Mouse (Mus musculus): Measurements from ENCODE around the gene Brf1. TPM values are rescaled to one million over a fixed set of nuclear protein-coding genes. Genes with fewer than 3 reads are reported as not detected.

Gene Brf1
- polyA plus RNA-seq, 1 experiment: 27.2 TPM

DNA sequence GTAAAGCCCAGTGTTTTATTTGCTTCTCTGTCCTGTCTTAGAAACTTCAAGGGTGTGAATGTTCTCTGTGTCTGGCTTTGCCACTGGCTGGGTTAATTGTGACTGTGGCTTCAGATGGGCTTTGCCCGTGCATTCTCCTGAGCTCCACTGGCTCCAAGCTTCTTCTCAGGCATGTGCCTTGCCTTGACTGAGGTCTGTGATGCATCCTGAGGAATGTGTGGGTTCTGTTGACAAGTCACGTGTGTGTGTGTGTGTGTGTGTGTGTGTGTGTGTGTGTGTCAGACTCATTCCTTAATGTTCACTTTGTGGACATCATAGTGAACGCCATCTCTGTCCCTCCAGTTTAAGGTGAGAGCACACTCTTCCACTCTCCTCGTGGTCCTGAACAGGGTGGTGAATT lies 18.3 kb upstream of the Brf1 start:
- peaks cover 64% of the 10 kb centered on the region for H3K79me3 ChIP-seq (ENCODE audit: low read depth)
- peaks cover 29% of the 10 kb centered on the region for H3K36me3 ChIP-seq (ENCODE audit: control insufficient read depth, insufficient read depth)
- peaks cover 82% of the 10 kb centered on the region for H3K79me2 ChIP-seq (ENCODE audit: control insufficient read depth, insufficient read depth)
- TF ChIP-seq MAX (IDR thresholded peaks at IDR 0.05): peak; percentile 65
- no peak for TF ChIP-seq MYOD1 (IDR thresholded peaks at IDR 0.05; ENCODE audit: control insufficient read depth, insufficient read length, low read depth)
- TF ChIP-seq FOSL1 (IDR thresholded peaks at IDR 0.05; ENCODE audit: insufficient read depth, low read length, poor library complexity, severe bottlenecking): no peak
- no peak for TF ChIP-seq CEBPB (IDR thresholded peaks at IDR 0.05; ENCODE audit: low read depth)
- TF ChIP-seq MYOG (IDR thresholded peaks at IDR 0.05; ENCODE audit: control insufficient read depth, extremely low read depth, insufficient read length): no peak
- TF ChIP-seq CTCF (IDR thresholded peaks at IDR 0.05; ENCODE audit: control insufficient read depth, insufficient read depth, insufficient read length): no peak
- TF ChIP-seq USF1 (IDR thresholded peaks at IDR 0.05; ENCODE audit: low read depth): peak; percentile 75
- H3K27me3 ChIP-seq (ENCODE audit: control insufficient read depth, insufficient read depth, insufficient read length): no peaks in the 10 kb centered on the region
- H3K4me3 ChIP-seq (ENCODE audit: insufficient read depth, poor library complexity, severe bottlenecking): no peak overlapping the region
- no peak overlapping the region for H3ac ChIP-seq (ENCODE audit: control insufficient read depth, insufficient read length, low read depth)

DNA sequence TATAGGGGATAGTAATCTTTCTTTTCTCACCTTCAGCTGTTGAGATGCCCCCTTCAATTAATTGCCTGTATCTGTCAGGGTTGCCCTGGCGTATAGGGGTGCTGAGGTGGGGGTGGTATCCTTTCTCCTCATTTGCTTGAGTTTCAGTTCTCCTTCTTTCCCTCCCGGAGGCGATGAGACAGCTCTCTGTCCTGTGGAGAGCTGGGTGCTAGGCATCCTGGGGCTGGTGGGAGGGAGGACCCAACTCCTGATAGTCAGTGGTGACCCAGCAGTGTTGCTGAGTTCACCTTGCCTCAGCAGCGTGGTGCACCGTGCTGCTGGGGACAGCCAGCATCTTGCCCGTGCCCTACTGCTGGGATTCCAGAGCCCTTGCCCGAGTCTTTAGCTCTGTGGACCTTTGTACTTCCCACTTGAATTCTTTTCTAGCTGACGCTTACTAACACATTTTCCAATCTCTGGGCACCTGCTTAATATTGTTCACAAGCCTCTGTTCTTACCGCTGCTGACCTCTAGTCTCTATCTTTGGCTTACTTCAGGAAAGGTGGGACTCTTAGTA lies 17.0 kb upstream of the Brf1 start:
- Histone ChIP-seq H3ac (ENCODE audit: control insufficient read depth, insufficient read length, low read depth) (no peak overlapping the region), H3K79me2 (ENCODE audit: control insufficient read depth, insufficient read depth) (peaks cover 75% of the 10 kb centered on the region), H3K36me3 (ENCODE audit: control insufficient read depth, insufficient read depth) (peaks cover 24% of the 10 kb centered on the region), H3K79me3 (ENCODE audit: low read depth) (peaks cover 60% of the 10 kb centered on the region), H3K27me3 (ENCODE audit: control insufficient read depth, insufficient read depth, insufficient read length) (no peaks in the 10 kb centered on the region), H3K4me3 (ENCODE audit: insufficient read depth, poor library complexity, severe bottlenecking) (no peak overlapping the region)
- TF ChIP-seq MYOD1 (IDR thresholded peaks at IDR 0.05; ENCODE audit: control insufficient read depth, insufficient read length, low read depth): no peak

DNA sequence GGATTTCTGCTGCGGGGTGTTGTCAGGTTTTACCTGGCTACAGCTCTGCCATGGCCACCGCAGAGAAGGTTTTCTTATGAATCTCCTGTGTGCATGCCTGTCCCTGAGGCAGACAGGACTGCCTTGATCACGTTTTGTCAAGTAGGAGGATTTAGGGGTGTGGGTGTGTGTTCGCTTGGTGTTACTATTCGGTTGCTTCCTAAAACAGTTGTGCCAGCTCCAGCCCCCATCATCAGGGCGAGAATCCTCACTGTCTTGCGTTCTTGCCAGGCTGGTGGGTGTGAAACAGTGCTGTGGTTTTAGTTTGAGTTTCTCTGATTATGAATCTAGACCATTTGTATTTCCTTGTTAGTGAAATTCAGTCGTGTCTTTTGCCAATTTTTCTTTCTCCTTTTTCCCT lies 16.5 kb upstream of the Brf1 start:
- H3K4me3 ChIP-seq (ENCODE audit: insufficient read depth, poor library complexity, severe bottlenecking): no peak overlapping the region

DNA sequence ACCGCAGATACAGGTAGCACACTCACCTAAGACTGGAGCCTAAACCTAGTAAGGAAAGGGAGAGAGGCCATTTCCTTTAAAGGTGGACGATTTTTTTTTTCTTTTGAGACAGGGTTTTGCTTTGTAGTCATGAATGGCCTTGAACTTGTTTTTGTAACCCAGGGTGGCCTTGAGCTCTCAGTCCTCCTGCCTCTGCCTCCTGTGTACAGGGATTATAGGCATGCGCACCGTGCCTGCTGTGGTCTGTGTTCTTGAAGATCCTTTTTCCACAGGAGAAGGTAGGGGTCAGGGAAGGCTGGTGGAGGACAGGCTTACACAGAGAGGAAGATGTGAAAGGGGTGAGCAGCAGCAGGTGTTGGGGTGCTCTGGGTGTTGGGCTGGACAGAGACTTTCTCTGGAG lies 15.5 kb upstream of the Brf1 start:
- no peak overlapping the region for H3K4me3 ChIP-seq (ENCODE audit: insufficient read depth, poor library complexity, severe bottlenecking)

More for the DNA sequence above, 16.5 kb upstream of the Brf1 start:
- no peak for TF ChIP-seq MYOG (IDR thresholded peaks at IDR 0.05; ENCODE audit: control insufficient read depth, extremely low read depth, insufficient read length)
- TF ChIP-seq MAX (IDR thresholded peaks at IDR 0.05): no peak
- no peak for TF ChIP-seq CEBPB (IDR thresholded peaks at IDR 0.05; ENCODE audit: low read depth)
- TF ChIP-seq FOSL1 (IDR thresholded peaks at IDR 0.05; ENCODE audit: insufficient read depth, low read length, poor library complexity, severe bottlenecking): no peak
- TF ChIP-seq MYOD1 (IDR thresholded peaks at IDR 0.05; ENCODE audit: control insufficient read depth, insufficient read length, low read depth): no peak
- TF ChIP-seq CTCF (IDR thresholded peaks at IDR 0.05; ENCODE audit: control insufficient read depth, insufficient read depth, insufficient read length): no peak
- no peak for TF ChIP-seq USF1 (IDR thresholded peaks at IDR 0.05; ENCODE audit: low read depth)
- H3ac ChIP-seq (ENCODE audit: control insufficient read depth, insufficient read length, low read depth): peak overlapping the region; percentile 1
- peaks cover 59% of the 10 kb centered on the region for H3K79me3 ChIP-seq (ENCODE audit: low read depth)
- H3K36me3 ChIP-seq (ENCODE audit: control insufficient read depth, insufficient read depth): peaks cover 24% of the 10 kb centered on the region
- H3K27me3 ChIP-seq (ENCODE audit: control insufficient read depth, insufficient read depth, insufficient read length): no peaks in the 10 kb centered on the region
- H3K79me2 ChIP-seq (ENCODE audit: control insufficient read depth, insufficient read depth): peaks cover 71% of the 10 kb centered on the region

DNA sequence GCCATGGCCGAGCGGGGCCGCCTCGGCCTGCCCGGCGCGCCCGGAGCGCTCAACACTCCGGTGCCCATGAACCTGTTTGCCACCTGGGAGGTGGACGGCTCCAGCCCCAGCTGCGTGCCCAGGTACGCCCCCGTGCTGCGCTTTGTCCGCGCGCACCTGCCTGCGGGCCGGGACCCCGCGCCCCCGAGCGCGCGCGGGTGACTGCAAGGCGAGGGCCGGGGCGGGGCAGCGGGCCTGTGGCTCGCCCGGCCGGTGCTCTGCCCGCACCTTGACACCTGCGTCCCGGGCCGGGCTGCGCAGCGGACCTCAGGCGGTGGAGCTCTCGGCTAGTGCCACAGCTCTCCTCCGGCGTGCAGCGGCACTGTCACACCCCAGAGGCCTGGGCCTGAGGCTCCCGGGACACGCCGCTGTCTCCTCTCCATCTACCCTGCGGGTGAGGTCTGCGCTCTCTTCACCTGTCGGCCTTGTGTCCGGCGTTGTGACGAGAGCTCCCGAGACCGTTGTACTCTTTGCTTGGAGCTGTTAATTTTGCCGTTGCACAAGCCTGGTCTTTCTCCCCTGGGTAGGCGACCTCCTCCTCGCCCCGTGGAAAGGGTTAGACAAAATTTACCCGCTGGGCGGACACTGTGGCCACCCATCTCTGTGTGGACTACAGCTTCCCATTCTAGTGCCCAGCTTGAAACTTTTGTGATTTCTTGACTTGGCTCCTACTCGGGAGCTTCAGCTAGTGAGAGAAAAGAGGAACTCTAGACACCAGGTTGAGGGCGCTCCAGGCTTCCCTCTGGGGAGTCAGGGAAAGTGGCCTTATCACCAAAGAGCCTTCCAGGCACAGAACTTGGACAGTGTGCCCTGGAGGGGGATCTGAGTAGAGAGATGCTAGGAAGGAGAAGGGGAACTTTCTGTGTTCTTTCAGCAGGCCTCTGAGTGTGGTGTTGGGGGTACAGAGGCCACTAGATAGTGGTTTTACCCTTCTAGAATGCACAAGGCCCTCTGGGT lies 14.4 kb upstream of the Brf1 start:
- no peaks in the 10 kb centered on the region for H3K27me3 ChIP-seq (ENCODE audit: control insufficient read depth, insufficient read depth, insufficient read length)
- peak overlapping the region; percentile 71 for H3K4me3 ChIP-seq (ENCODE audit: insufficient read depth, poor library complexity, severe bottlenecking)
- peak overlapping the region; percentile 99 for H3ac ChIP-seq (ENCODE audit: control insufficient read depth, insufficient read length, low read depth)
- H3K36me3 ChIP-seq (ENCODE audit: control insufficient read depth, insufficient read depth): peaks cover 14% of the 10 kb centered on the region
- TF ChIP-seq MYOD1 (IDR thresholded peaks at IDR 0.05; ENCODE audit: control insufficient read depth, insufficient read length, low read depth): no peak
- H3K79me3 ChIP-seq (ENCODE audit: low read depth): peaks cover 49% of the 10 kb centered on the region
- H3K79me2 ChIP-seq (ENCODE audit: control insufficient read depth, insufficient read depth): peaks cover 55% of the 10 kb centered on the region

More for the DNA sequence above, 15.5 kb upstream of the Brf1 start:
- Histone ChIP-seq H3K79me3 (ENCODE audit: low read depth) (peaks cover 58% of the 10 kb centered on the region), H3K27me3 (ENCODE audit: control insufficient read depth, insufficient read depth, insufficient read length) (no peaks in the 10 kb centered on the region), H3K79me2 (ENCODE audit: control insufficient read depth, insufficient read depth) (peaks cover 66% of the 10 kb centered on the region), H3K36me3 (ENCODE audit: control insufficient read depth, insufficient read depth) (peaks cover 22% of the 10 kb centered on the region), H3ac (ENCODE audit: control insufficient read depth, insufficient read length, low read depth) (peak overlapping the region; percentile 36)
- TF ChIP-seq MYOD1 (IDR thresholded peaks at IDR 0.05; ENCODE audit: control insufficient read depth, insufficient read length, low read depth) (no peak), CEBPB (IDR thresholded peaks at IDR 0.05; ENCODE audit: low read depth) (no peak), FOSL1 (IDR thresholded peaks at IDR 0.05; ENCODE audit: insufficient read depth, low read length, poor library complexity, severe bottlenecking) (no peak), MAX (IDR thresholded peaks at IDR 0.05) (no peak), USF1 (IDR thresholded peaks at IDR 0.05; ENCODE audit: low read depth) (no peak)

Measured in C2C12 (cell line).